In the genomic region with DNA sequence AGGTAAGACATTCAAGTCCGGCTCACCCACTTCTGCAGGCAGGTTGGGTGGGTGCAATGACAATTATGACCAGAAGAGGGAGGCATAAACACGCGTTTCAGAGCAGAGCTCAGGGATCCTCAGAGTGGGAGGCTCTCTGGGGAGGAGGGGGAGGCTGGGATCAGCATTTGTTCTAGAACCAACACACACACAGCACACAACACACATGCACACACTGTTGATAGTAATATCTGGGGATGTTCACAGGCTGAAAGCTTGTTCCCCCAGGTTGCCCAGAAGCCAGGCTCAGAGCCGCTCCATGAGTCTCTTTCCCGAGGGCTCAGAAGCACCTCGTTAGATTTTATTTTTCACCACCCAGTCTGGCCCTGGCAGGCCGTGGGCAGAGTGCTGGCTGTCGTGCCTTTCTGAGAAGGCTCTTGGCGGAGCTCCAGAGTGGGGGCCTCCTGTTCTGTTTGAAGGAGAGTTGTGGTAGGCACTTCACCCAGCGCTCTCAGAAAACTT, we compare ENCODE assay signal across 8 mouse cellular contexts.
DNase-seq lines count a peak whose midpoint lies in the region; ATAC-seq and TF ChIP-seq lines count a peak whose summit lies in the region.

No protein-coding gene starts in this region.

- peak; percentile 99 for TF ChIP-seq CTCF in stomach, postnatal 0 days (IDR thresholded peaks at IDR 0.05; ENCODE audit: low read depth)

- TF ChIP-seq EP300 in stomach, postnatal 0 days (optimal IDR thresholded peaks at IDR 0.05): no peak

- H3K4me1 ChIP-seq in heart, embryonic 13.5 days: peaks cover 11% of the 10 kb centered on the region
- no peaks in the 10 kb centered on the region for H3K4me1 ChIP-seq in kidney, embryonic 16.5 days (ENCODE audit: insufficient read depth, low read length)
- H3K4me1 ChIP-seq in limb, embryonic 15.5 days: peaks cover 9% of the 10 kb centered on the region
- H3K4me1 ChIP-seq in neural tube, embryonic 11.5 days (ENCODE audit: control insufficient read depth, insufficient read depth, low read length): no peaks in the 10 kb centered on the region
- no peaks in the 10 kb centered on the region; the same call in 1 of the 2 replicates for H3K4me1 ChIP-seq in stomach, postnatal 0 days (replicated peaks; ENCODE audit: control insufficient read depth, insufficient read depth)

- H3K4me2 ChIP-seq in heart, embryonic 13.5 days: peak overlapping the region; percentile 52
- H3K4me2 ChIP-seq in kidney, embryonic 16.5 days (replicated peaks; ENCODE audit: low read depth, low read length): no peak overlapping the region
- peak overlapping the region; percentile 25; the same call in 1 of the 2 replicates for H3K4me2 ChIP-seq in limb, embryonic 15.5 days
- no peak overlapping the region for H3K4me2 ChIP-seq in neural tube, embryonic 11.5 days (ENCODE audit: low read depth)
- H3K4me2 ChIP-seq in stomach, postnatal 0 days (replicated peaks; ENCODE audit: low read depth): no peak overlapping the region

- 18% methylated on average over 10 of the region's 10 CpGs for WGBS in heart, embryonic 13.5 days
- 31% methylated on average over 10 of the region's 10 CpGs for WGBS in kidney, embryonic 16.5 days
- WGBS in limb, embryonic 15.5 days: 14% methylated on average over 10 of the region's 10 CpGs
- WGBS in neural tube, embryonic 11.5 days: 45% methylated on average over 10 of the region's 10 CpGs
- 24% methylated on average over 10 of the region's 10 CpGs for WGBS in stomach, postnatal 0 days

- H3K27ac ChIP-seq in heart, embryonic 13.5 days (replicated peaks): peak overlapping the region; percentile 71
- no peak overlapping the region for H3K27ac ChIP-seq in kidney, embryonic 16.5 days (ENCODE audit: low read length)
- no peak overlapping the region for H3K27ac ChIP-seq in limb, embryonic 15.5 days
- no peak overlapping the region for H3K27ac ChIP-seq in neural tube, embryonic 11.5 days (ENCODE audit: low read depth, low read length)
- no peak overlapping the region; the same call in 1 of the 2 replicates for H3K27ac ChIP-seq in stomach, postnatal 0 days (replicated peaks)

- H3K36me3 ChIP-seq in heart, embryonic 13.5 days: no peaks in the 10 kb centered on the region
- H3K36me3 ChIP-seq in kidney, embryonic 16.5 days (ENCODE audit: insufficient read depth, low read length): no peaks in the 10 kb centered on the region
- H3K36me3 ChIP-seq in limb, embryonic 15.5 days: no peaks in the 10 kb centered on the region
- H3K36me3 ChIP-seq in neural tube, embryonic 11.5 days (ENCODE audit: control insufficient read depth, insufficient read depth, low read length): no peaks in the 10 kb centered on the region
- no peaks in the 10 kb centered on the region for H3K36me3 ChIP-seq in stomach, postnatal 0 days (ENCODE audit: control insufficient read depth, insufficient read depth, low read length)

- H3K9me3 ChIP-seq in heart, embryonic 13.5 days: no peaks in the 10 kb centered on the region
- H3K9me3 ChIP-seq in kidney, embryonic 16.5 days (ENCODE audit: low read length): peaks cover 6% of the 10 kb centered on the region; the same call in 1 of the 2 replicates
- H3K9me3 ChIP-seq in limb, embryonic 15.5 days: no peaks in the 10 kb centered on the region
- no peaks in the 10 kb centered on the region for H3K9me3 ChIP-seq in neural tube, embryonic 11.5 days (ENCODE audit: control insufficient read depth, low read length)
- no peaks in the 10 kb centered on the region for H3K9me3 ChIP-seq in stomach, postnatal 0 days (ENCODE audit: control insufficient read depth, low read length)

- ATAC-seq in CD4-positive, CD25-positive, alpha-beta regulatory T cell, adult 4 months: peak; percentile 81
- ATAC-seq in erythroid progenitor cell, adult 5-6 weeks (replicated peaks; ENCODE audit: low FRiP score, poor library complexity, severe bottlenecking): peak; percentile 60
- 0 out of 2 replicates have a peak, but pooled peaks have one; percentile 3 for ATAC-seq in heart, embryonic 13.5 days (ENCODE audit: extremely low read depth, insufficient number of reproducible peaks, low FRiP score, low TSS enrichment)
- peak; percentile 72; the same call in 1 of the 2 replicates for ATAC-seq in kidney, embryonic 16.5 days (ENCODE audit: low FRiP score, low TSS enrichment)
- ATAC-seq in limb, embryonic 15.5 days (ENCODE audit: insufficient number of reproducible peaks, low FRiP score, low TSS enrichment, low read depth): no peak
- no peak for ATAC-seq in neural tube, embryonic 11.5 days (ENCODE audit: insufficient read depth, low FRiP score, low TSS enrichment)
- peak; percentile 67 for ATAC-seq in stomach, postnatal 0 days (ENCODE audit: low FRiP score, low TSS enrichment)

- H3K4me3 ChIP-seq in heart, embryonic 13.5 days: no peak overlapping the region
- H3K4me3 ChIP-seq in kidney, embryonic 16.5 days (ENCODE audit: low read length): no peak overlapping the region
- no peak overlapping the region for H3K4me3 ChIP-seq in limb, embryonic 15.5 days
- no peak overlapping the region for H3K4me3 ChIP-seq in neural tube, embryonic 11.5 days (ENCODE audit: low read depth, low read length)
- H3K4me3 ChIP-seq in stomach, postnatal 0 days (ENCODE audit: low read depth, low read length): no peak overlapping the region

- peaks cover 22% of the 10 kb centered on the region for H3K27me3 ChIP-seq in heart, embryonic 13.5 days (replicated peaks)
- H3K27me3 ChIP-seq in kidney, embryonic 16.5 days (ENCODE audit: insufficient read depth, low read length): no peaks in the 10 kb centered on the region
- H3K27me3 ChIP-seq in limb, embryonic 15.5 days: peaks cover 24% of the 10 kb centered on the region; the same call in 1 of the 2 replicates
- no peaks in the 10 kb centered on the region for H3K27me3 ChIP-seq in neural tube, embryonic 11.5 days (ENCODE audit: control insufficient read depth, insufficient read depth, low read length)
- H3K27me3 ChIP-seq in stomach, postnatal 0 days (ENCODE audit: control insufficient read depth, insufficient read depth, low read length): no peaks in the 10 kb centered on the region

- H3K9ac ChIP-seq in heart, embryonic 13.5 days: peak overlapping the region; percentile 63
- no peak overlapping the region for H3K9ac ChIP-seq in kidney, embryonic 16.5 days (replicated peaks; ENCODE audit: low read length)
- no peak overlapping the region for H3K9ac ChIP-seq in limb, embryonic 15.5 days
- no peak overlapping the region for H3K9ac ChIP-seq in neural tube, embryonic 11.5 days (ENCODE audit: low read length)
- no peak overlapping the region for H3K9ac ChIP-seq in stomach, postnatal 0 days (ENCODE audit: low read length)

- peak; percentile 71 for DNase-seq in brain, embryonic 18.5 days (ENCODE audit: low read depth, low spot score)
- DNase-seq in neural tube, embryonic 11.5 days (ENCODE audit: low spot score): peak; percentile 71
- DNase-seq in stomach, postnatal 0 days (ENCODE audit: low spot score): peak; percentile 78

Comparison
In these comparisons a context has a peak if more than half of its experiments do, and no peak if none do; other contexts are left out.
1. ATAC-seq: peak in CD4-positive, CD25-positive, alpha-beta regulatory T cell, adult 4 months (single experiment), erythroid progenitor cell, adult 5-6 weeks (single experiment), heart, embryonic 13.5 days (single experiment), kidney, embryonic 16.5 days (single experiment) and stomach, postnatal 0 days (single experiment); none in limb, embryonic 15.5 days (single experiment) and neural tube, embryonic 11.5 days (single experiment).
2. H3K4me2 ChIP-seq: peak in heart, embryonic 13.5 days (single experiment) and limb, embryonic 15.5 days (single experiment); none in kidney, embryonic 16.5 days (single experiment), neural tube, embryonic 11.5 days (single experiment) and stomach, postnatal 0 days (single experiment).
3. Peak in every context shown above with its lines, with median percentiles within 50 percentile points of each other: DNase-seq.